Mouse (Mus musculus) monocyte, adult 2 months (primary cell): Measurements from ENCODE around the gene Pitpnm2.

ENCODE experiments used
- DNase-seq, 2 experiments: peaks; one replicate each; pipeline ENCODE4 v3.0.0; 2022; ENCODE audit warnings: low spot score in 2 of 2, low read depth in 1 of 2

Gene Pitpnm2

GRCm38 (mm10) chr5:124152734-124153133 is 96.8 kb downstream of the Pitpnm2 start:
- no peak for DNase-seq

GRCm38 (mm10) chr5:124150895-124151294 is 98.7 kb downstream of the Pitpnm2 start:
- no peak for DNase-seq

- DNase-seq, result no peak
Observed at GRCm38 (mm10) chr5:124149028-124149427, 100.5 kb downstream of the Pitpnm2 start.

DNA sequence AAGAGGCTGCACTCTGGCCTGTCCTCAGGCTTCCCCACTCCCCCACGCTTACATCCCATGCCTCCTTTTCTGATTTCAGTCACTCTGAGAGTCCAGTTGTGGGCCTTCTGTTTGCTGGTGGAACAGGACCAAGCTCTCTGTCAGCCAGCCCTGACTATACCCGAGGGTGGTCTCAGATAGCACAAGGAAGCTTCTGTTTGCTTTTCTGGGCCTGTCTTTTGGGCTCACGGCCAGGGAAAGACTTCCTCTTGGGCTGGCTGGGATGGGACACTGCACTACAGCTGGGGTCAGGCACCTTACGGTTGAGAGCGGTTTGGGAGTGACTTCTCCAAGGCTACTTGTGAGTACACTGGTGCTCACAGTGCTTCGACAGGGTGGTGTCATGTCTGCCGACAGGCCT is 111.5 kb downstream of the Pitpnm2 start:
- no peak for DNase-seq

DNA sequence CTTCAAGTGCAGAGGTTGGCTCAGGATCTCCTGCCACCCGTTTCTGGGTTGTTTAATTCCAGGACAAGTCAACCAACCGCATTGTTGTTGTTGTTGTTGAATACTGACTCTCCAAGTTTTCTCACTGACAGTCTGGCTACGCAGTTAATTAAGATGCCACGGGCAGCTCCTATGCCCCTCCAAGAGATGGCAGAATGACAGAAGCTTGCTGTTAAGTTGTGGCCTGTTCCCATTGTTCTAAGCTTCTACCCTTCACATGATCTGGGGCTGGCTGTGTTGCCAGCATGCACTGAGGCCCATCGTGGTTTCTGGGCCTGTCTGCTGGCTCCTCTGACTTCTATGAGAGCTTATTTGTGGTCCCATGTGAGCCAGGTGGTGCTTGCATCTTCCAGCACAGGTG is 115.3 kb downstream of the Pitpnm2 start:
- no peak for DNase-seq

DNA sequence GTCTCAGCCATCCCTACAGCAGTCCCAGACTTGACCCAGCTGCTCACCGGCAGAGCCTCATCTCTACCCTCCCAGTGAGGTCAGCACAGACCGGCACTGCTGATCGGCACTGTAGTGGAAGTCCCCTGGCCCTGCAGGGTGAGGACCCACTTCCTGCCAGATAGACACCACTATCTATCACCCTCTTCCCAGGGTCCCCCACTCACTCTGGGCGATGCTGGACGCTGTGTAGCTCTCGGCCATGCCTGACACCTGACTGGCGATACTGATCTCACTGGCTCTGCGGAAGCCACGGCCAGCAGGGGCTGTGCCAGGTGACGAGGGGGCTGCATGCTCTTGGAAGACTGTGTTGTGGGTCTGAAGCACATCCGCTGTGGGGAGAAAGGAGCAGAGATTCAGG is 124.5 kb downstream of the Pitpnm2 start:
- no peak for DNase-seq

DNA sequence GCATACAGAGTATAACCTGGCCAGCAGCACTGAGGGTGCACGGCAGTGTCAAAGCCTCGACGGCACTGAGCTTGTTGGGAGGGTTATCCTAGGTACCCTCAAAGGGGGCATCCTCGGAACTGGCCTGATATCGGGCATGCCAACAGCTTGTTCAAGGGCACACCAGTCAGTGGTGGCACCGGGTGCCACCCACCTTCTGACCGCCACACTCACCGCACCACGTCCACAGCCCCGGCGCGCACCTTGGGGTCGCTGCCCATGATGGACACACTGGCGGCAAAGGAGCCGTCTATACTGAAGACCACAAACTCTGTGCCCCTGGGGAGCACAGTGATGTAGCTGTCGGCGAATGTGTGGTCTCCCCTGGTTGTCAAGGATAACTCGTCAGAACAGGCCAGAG is 127.2 kb downstream of the Pitpnm2 start:
- no peak for DNase-seq

GRCm38 (mm10) chr5:124119204-124119603 is 130.4 kb downstream of the Pitpnm2 start:
- no peak for DNase-seq

DNA sequence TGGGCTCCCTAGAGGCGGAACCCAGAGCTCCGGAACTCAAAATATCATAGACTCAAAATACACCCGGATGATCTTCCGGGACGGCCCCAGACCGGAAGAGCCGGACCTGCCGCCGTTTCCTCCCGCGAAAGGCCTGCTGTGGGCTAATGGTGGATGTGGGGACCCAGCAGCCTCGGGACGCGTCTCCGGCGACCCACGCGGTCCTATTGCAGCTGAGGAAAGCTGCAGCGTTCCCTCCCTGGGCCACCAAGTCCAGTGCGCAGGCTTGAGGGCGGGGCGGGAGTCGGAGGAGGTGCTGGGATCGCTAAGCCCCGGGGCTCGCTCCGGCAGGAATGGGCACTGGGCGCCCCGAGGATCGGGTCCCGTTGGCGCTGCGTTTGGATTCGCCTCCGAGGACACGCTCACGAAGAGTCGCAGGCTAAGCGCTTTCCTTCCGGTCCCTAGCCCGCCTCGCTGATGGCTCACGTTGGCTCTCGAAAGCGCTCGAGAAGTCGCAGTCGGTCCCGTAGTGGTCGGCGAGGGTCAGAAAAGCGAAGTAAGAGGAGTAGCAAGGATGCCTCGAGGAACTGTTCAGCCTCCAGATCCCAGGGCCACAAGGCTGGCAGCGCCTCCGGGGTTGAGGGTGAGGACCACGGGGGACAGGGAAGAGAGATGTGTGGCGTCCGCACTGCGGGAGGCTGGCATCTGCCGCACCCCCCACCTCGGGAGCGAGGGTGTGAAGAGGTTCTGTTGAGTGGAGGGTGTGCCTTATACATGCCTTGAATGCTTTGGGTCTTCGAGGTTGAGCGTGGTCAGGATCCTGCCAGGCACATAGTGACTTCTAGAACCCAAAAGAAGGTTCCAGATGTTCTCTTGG is 133.3 kb downstream of the Pitpnm2 start, which contains the start of gene Arl6ip4:
Gene Arl6ip4, plus strand, starts transcription at position 100 of the 856 bp plus-strand sequence.
- peak in 1 of 2 experiments; percentile 60 for DNase-seq

DNA sequence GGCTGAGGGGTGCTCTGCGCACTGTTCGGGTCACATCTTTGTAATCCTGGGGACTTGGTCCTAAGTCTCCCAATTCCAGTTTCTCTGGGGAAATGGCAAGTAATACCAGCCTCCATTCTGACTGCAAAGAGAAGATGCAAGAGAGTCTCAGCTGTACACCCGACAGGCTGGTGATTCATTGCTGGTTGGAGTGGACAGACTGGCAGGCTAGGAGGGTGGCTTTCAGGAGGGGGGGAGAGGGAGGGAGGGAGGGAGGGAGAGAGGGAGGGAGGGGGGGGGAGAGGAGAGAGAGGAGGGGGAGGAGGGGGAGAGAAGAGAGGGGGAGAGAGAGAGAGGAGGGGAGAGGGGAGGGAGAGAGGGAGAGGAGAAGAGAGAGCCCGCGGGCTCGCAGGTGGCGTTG is 134.0 kb downstream of the Pitpnm2 start:
- no peak for DNase-seq

DNA sequence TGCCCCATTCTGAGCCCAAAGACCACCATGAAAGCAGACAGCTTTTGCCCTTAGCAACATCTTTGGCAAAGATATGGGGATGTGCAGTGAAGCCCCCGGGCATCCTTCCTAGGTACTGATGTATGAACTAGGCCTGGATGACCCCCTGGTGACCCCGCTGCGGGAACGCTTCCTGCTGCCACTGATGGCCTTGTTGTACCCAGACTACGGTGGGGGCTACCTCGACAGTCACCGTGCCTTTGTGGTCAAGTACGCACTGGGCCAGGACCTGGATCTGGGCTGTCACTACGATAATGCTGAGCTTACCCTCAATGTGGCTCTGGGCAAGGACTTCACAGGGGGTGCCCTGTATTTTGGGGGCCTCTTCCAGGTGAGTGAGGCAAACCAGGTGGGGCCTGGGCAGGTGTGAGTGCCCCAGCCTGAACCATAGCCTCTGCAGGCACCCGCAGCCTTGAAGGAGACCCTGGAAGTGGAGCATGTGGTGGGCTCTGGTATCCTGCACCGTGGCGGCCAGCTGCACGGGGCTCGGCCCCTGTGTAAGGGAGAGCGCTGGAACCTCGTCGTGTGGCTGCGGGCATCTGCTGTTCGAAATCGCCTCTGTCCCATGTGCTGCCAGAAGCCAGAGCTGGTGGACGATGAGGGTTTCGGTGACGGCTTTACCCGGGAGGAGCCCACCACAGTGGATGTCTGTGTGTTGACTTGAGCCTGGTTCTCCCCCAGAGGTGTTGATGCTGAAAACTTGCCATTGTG is 135.1 kb downstream of the Pitpnm2 start:
- DNase-seq, result no peak

GRCm38 (mm10) chr5:124113030-124113429 is 136.5 kb downstream of the Pitpnm2 start:
- DNase-seq, result peak in 1 of 2 experiments; percentile 46

DNA sequence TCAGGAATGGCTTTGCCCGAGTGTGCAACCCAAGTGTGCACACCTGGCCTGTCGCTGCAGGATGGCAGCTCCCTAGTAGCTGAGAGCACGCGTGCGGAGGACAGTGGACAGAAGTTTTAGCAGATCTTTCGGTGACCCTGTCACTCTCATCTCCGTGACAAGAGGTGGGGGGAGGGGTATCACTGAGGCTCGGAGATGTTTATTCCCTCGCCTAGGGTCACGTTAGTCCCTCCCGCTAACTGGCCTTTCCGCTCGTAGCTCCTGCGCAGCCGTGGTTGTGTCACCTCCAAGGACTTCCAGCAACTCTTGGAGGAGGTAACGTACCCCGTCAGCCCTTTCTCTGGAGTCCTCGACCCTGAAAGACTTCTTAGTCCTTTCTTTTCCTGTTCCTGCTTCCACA is 137.0 kb downstream of the Pitpnm2 start:
- no peak for DNase-seq

DNA sequence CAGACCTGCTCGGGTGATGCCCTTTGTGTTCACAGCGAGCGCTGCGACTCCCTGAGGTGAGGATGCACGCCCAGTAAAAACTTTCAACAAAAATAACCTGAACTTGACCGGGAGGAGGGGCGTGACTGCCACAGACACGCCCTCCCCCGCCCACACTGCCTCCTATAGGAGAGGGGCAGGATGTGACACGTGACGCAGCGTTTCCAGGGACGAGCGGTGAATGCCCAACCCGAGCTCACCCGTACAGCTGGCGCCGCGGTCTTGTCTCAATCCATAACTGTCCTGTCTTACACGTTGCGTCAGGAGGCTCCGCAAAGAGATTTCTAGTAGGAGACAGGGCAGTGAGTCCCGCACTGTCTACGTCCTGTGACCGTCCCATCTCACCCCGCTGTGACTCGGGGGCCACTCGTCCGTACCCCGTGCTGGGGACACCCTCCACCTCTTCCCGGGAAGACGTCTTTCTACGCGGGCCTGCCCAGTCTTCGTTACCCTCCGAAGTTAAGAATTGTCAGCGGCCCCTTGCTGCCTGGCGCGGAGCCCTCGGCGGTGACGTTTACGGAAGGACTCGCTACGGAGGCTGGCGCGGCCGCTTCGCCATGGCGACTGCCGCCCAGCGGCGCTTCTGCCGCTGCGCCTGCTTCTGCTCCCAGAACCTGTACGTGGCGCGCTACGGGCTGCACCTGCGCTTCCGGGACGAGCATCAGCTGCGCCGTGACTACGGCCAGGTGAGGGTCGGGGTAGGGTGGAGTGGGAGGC is 137.6 kb downstream of the Pitpnm2 start, which contains the start of gene Ogfod2:
Gene Ogfod2, plus strand, starts transcription at position 556 of the 756 bp plus-strand sequence.
- DNase-seq, result peak; percentile 82 to 86

DNA sequence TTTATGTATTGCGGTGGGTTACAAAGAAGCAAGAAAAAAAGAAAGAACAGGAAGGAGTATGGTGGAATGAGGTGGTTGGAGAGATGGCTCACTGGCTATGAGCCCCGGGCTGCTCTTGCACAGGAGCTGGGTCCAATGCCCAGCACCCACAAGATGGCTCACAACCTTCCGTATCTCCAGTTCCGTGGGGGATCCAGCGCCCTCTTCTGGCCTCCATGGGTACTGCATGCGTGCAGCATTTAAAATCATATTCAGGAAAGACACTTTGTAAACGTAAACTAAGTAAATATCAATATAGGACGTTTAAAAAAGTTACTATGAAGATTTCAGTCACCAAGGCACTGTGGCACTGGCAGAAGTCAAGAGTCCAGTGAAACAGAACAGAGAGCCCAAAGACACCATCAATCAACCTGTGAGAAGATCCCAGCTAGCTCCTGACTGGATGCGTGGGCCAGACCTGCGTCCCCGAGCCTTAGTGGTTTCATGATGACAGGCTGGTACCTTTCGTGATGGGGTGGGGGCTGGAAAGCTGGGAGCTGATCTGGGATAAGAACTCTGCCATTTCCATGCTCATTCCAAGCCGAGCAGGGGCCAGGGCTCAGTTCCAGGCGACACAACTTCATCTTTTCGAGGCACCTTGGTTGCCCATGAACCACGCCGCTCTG is 138.4 kb downstream of the Pitpnm2 start:
- peak in 1 of 2 experiments; percentile 33 for DNase-seq

GRCm38 (mm10) chr5:124103552-124103951 is 146.0 kb downstream of the Pitpnm2 start:
- DNase-seq, result no peak

GRCm38 (mm10) chr5:124103020-124103419 is 146.5 kb downstream of the Pitpnm2 start:
- DNase-seq, result no peak

DNA sequence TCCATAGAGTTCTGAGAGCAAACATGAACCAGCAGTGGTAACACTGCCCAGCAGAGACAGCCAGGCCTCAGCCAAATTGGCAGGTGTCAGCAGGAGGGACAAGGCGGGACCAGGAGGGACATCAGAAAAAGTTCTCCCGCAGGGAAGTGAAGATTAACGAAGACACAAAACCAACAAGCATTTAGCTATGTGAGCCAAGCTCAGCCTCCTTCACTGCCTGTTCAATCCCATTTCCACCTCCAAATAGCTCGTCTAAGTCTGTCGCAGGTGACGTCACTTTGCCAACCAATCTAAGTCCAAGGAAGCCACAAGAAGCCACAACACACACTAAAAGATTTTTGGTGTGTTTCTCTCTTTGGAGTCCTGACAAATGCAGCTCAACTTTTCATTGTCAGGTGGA is 147.2 kb downstream of the Pitpnm2 start:
- no peak for DNase-seq

GRCm38 (mm10) chr5:124100128-124101044 is 149.2 kb downstream of the Pitpnm2 start:
- DNase-seq, result no peak

- no peak for DNase-seq
Observed at GRCm38 (mm10) chr5:124098923-124099322, 150.6 kb downstream of the Pitpnm2 start.
